Mouse (Mus musculus) kidney, adult 2 months (tissue): ENCODE data around the gene Gm20219.

ENCODE experiments used
- CTCF ChIP-seq: fragments of 200-500 bp; conservative IDR thresholded peaks from 2 replicates; pipeline ENCODE4 v1.5.1; 2011; ENCODE audit warnings: low read depth, mild to moderate bottlenecking, control low read depth, low read length, moderate library complexity, mixed read lengths; ENCODE audit not compliant: insufficient read depth, insufficient read length
- POLR2A ChIP-seq: fragments of 200-500 bp; IDR thresholded peaks from one replicate; pipeline ENCODE4 v1.6.1; 2011; ENCODE audit warnings: low read depth, low read length, control low read depth

- TF ChIP-seq POLR2A (no peak), CTCF (no peak)
Observed at GRCm38 (mm10) chr17:56572154-56572553, 18.0 kb upstream of the Gm20219 start.
